Mouse (Mus musculus) adrenal gland, postnatal 36 days (tissue): Measurements from ENCODE around the gene Pard3b. TPM values are rescaled to one million over a fixed set of nuclear protein-coding genes. Genes with fewer than 3 reads are reported as not detected.

Experiments
- DNase-seq, 2 experiments: peaks; one replicate each; pipeline ENCODE4 v3.0.0; 2021; ENCODE audit warnings: mixed read lengths in 1 of 2
- total RNA-seq, 2 experiments: library from RNA; stranded (reverse); gene quantifications; 2 replicates each; pipeline ENCODE4 v1.2.3; 2021

Pard3b gene
- total RNA-seq, 2 experiments from 2014 or later: 14.8 to 17.4 TPM

DNA sequence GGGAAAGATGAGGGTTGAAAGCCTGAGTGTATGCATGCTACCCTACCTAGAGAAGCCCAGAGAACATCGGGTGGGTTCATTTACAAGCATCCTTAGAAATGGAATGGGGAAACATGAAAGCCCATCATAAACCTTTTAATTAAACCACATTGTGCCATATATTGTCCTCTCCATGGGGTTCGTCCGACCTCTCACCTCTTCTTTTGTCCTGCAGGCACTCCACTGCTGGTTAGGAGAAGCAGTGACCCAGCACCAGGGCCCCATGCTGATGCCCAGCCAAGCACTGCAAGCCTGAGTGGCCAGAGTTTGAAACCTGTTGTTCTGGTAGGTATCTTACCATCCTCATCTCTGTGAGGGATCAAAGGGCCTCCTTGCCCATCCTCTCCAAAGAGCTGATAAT is 437.5 kb downstream of the Pard3b start:
- no peak for DNase-seq

DNA sequence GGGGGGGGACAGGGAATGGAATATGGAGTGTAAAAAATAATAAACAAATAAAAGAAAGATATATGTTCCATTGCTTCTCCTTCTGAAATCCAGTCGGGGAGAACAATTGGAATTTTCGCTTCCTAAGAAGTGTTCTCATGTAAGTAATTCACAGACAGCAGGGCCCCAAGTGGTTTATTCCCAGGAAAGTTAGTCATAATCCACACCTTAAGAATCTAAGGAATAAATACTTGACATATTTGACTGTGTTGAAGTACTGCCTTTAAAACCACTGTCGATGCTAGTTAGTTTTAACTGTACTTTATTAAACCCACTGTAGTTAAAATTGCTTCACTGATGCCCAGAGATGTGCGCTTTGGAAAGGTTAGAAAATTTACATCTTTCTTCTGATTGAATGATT is 442.5 kb downstream of the Pard3b start:
- DNase-seq: no peak

DNA sequence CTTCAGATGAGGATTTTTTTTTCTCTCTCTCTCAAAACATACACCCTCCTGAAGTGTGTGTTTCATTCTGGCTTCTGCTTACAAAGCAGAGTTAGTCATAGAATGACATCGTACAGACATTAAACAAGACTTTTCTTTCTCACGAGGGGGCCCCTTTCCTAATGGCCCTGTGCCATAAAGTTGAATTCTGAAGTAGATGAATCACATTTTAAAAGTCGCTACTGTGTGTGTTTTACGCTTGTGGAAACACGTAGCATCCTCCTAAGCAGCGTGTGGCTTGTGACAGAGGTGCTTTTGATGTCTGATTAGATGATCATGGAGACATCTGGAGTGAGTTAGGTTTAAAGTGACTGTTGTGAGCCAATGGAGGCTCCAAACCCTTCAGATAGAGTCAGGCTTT is 447.4 kb downstream of the Pard3b start:
- no peak for DNase-seq

DNA sequence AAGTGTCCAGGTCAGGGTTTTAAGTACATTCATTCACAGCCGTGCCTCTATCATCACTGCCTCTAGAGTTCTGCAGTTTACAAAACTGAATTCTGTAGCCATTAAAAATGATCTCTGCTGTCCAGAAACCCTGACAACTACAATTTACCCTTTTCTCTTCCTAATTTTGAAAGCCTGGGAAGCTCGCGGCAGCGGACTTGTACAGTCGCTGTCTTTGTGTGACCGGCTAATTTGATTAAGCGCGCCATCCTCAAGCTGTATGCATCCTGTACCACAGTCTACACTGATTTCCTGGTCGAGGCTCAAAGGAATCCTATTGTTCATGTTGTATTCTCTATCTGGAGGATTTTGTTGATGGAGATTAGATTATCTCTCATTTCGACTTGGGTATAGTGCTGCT is 448.8 kb downstream of the Pard3b start:
- no peak for DNase-seq

DNA sequence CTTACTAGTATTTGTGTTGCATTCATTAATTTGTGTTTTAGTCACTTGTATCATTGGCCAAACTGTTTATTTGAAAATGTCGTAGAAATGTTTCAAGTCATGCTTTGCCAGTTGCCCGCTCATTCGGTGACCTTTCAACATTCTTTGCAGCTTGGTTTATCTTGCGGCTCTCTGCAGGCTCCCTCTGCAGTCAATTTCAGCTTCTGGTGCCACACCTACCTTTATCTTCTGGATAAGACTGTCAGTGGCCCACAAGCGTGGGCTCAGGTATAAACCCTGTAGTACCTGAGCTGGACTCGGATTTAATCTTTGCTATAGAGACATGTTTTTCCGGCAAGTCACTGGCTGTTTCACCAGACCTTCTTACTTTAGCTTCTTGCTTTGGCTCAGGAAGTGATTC is 456.3 kb downstream of the Pard3b start:
- no peak for DNase-seq

DNA sequence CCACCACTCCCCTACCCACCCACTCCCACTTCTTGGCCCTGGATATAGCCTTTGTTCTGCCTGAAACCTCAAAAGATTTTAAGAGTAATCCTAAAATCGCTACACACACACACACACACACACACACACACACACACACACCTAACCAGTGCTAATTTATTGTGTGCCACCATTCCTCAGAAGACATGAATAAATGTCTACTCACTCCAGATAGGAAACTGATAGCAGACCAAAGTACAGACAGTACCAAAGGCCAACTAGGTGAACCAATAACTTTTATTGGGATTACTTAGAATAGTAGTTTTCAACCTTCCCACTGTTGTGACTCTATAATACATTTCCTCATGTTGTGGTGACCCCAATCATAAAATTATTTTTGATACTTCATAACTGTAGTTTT is 483.8 kb downstream of the Pard3b start:
- no peak for DNase-seq

DNA sequence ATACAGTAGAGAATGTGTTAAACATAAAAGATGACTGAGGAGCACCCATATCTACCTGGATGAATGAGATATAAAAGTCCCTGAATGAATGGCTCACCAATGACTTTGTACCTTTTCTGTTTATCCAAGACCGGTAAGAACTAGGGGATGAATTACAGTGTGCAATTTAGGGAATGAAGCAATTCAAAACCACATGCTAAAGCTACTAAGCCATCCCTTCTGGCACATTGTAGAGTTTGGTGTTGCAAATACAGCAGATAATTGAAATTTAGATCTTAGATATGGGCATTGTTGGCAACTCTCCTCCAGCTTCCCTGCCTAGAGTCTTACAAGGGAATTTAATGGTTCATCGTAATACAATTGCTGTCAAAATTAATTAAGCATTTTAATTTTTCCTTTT is 490.6 kb downstream of the Pard3b start:
- no peak for DNase-seq

DNA sequence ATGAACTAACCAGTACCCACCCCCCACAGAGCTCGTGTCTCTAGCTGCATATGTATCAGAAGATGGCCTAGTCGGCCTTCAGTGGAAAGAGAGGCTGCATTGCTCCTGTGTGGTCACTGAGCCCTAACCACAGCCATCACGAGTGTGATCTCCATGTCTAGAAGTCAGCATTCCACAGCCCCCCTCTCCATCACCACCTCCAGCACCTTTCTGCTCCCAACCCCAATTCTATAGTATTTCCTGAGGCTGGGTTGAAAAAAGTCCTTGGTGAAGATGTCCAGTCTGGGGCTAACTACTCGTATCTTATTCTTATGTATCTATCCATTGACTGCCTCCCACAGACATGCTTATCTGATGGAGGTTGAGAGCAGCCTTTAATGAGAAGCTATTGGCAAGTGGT is 509.5 kb downstream of the Pard3b start:
- no peak for DNase-seq

DNA sequence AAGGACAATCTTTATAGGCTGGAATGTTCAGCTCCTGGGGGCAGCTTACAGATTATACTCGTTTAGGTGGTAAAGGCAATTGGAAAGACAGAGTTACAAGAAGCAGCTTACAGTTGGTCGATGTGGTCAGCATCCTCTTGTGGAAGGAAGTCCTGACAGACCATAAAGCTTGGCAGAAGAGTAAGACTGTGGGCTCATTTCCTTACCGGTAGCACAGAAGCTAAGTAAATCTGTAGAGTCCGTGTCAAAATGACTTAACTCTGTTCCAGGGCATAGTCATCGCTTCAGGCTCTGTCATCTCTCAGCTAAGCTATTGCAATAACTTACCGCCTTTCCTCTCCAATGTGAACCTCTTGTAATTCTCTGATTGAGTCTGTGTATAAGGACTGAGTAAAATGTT is 510.2 kb downstream of the Pard3b start:
- DNase-seq: no peak

DNA sequence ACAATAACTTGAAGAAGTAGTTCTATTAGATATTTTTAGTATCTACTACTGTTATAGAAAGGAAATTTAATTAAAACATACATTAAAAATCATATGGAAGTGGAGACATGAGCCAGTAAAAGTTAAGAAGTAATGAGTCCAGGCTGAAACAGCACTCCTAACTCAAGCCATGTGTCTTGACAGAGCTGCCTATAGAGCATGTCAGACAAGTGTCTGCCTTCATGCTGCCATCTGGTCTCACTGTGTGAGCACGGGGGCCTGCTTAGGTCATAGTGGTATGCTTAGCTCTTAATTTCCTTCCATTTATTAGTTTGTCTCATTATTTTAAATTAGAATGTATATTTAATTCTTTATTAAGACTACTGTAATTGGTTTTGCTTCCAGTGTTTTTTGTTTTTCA is 517.3 kb downstream of the Pard3b start:
- no peak for DNase-seq

DNA sequence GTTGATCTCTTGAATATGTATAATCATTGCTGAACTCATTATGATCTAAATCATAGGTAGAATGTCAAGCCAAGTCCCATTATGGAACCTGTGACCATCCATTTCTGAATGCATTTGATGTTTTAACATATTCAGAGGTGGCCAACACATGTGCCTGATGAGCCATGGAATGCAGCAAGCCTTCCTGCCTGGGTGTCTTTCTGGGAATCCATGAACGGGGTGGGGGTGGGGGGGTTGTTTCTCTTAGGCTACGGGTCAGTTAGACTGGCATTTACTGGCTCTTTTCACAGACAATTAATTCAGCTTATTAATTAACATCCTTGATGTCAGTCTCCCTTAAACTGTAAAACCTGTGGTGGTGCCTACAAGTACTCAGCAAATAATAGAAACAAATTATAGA is 521.0 kb downstream of the Pard3b start:
- DNase-seq: no peak

DNA sequence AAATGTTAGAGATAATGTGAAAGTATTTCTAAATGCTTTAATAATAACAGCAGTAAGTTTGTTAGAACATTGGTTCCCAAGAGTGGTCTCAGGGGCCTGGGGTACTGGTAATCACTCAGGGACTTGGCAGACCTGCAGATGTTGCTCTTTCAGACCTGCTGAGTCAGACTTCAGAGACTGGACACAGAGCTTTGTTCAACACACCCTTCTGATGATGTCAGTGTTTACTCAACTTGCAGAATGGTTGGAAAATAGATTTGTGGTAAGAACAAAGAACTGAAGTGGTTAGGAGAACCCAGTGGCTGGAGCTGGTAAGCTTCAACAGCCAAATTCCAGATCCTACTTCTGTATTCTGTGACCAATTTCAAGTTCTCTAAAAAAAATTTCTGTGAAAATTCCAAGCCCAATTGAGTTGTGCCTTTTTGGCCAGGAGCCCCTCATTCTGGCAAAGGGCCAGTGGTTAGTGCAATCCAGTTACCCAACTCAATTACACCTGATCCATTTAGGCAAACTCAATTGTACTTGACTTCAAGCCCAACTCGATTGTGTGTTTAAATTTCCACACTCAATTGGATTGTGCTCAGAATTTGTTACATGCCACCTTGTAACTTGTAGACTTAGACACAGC is 536.5 kb downstream of the Pard3b start:
- DNase-seq: peak in 1 of 2 experiments; percentile 7

DNA sequence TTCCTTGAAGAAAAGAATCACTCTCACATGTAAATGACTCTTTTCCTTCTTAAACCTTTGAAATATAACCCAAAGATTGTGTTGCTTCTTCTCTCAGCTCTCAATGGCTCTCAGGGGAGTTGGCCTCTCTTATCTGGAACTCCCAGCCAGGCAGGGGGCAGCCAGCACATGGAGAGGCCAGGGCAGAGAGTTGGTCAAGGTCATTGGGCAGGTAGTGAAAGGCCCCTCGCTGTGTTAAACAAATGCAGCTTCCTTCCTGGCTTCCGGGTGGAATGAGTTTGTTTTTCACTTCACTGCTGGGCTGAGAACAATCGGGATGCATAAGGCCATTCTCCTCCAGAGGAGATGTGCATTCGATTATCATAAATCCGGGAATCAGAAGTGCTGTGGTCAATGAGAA is 543.0 kb downstream of the Pard3b start:
- DNase-seq: peak; percentile 12 to 15

DNA sequence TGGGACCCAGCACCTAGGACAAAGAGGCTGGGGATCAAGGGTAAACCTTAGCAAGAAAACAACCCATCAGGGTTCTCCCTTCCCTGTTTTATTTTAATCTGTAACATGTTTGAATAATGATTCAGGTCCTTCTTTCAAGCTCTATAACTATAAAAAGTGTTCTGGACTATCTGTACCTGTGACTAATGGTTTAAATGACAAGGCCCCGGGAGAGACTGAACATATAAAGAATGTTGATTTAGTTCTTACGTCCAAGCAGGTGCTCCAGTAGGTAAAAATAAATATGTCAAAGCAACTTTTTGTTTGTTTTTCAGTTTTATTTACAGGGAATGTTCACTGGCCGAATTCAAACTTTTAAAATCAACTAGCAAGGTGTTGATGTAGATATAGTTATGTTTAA is 544.0 kb downstream of the Pard3b start:
- no peak for DNase-seq

DNA sequence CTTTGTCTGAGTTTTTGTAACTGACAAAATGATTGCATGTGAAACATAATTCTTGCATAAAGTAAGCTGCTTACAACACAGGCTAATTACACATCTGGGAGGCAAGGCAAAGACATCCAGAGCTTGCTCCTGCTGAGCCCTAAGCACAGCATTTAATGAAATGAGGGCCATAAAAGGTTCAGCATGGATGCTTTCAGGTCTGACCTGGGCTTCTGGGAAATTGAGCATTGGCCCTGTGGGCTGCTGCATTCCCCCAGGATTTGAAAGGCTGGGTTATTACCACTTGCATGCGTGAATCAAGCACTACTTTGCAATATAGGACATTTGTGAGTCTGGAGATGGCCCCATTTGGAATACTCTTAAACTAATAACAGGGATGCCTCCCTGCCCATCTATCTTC is 552.2 kb downstream of the Pard3b start:
- no peak for DNase-seq

DNA sequence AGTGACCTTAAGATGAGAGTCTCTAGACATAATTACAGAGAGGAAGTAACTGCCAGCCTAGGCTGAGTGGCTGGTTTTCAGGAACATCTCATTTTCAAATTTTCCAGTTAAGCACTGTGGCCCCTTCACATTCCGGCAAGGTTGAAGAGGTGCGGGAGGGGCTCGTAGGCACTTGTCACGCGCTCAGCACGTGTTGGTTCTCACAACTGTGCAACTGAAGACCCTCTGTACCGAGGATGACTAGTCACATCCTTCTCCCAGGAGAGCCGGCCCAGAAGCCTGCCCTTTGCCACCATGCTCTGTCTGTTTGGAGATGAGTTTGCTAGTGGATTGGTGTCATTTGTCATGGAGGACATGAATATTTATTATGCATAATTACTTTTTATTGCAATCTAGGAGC is 558.9 kb downstream of the Pard3b start:
- DNase-seq: no peak

DNA sequence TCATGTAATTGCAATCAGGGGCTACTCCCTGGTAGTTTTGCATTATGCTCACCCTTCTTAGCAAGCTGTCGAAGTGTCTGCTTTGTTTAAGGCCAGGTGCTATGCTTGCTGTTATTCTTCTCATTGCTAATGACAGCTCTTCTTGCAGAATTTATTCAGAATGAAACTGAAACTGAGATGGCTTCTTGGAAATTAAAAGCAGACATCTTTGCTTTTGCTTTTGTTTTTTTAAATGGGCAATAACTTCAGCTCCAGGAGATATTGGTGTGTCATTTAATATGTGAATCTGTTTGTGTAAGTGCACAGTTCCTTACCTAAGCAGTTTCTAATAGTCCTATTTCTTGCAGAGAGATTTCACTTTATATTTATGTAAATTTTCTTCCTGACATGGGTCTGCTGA is 562.3 kb downstream of the Pard3b start:
- DNase-seq: no peak

DNA sequence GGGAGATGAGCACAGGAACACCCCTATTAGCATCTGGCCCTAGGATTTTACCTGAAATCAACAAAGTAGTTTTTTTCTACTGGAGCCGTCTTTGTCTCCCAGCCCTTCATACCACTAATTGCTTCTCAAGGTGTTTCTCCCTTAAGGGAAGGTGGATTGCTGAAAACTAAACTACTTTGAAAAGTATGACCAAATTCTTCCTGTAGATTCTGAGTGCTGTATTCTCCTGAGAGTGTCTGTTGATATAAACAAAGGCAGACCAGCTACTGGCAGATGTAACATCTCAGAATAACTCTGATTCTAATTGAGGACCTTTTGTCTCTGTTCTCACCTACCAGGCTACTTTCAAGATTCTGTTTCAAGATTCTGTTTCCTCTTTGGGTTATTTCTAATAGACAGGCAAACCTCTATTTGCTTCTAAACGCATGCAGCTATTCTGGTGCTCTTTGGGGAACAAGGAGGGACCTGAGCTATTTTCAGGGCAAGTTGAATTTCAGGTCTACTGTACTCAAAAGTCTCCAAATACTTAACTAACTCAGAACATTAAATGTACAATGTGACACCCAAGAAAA is 563.1 kb downstream of the Pard3b start:
- DNase-seq: no peak

DNA sequence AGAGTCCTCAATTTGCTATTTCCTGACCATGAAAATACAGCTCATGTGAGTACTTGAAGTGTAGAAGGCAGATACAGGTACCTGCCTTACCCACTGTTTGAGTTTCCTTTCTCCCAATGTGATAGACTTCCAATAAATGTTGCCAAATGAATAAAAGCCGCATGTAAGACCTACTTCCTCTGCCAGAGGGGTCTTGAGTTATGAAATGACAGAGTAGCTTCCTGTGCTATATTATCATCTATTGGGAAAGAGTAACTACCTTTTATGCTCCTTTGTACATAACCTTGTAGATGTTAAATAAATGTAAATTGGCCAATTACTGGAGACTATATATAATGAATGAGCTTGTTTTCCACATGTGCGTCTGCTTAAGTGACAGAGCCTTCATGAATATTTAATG is 574.7 kb downstream of the Pard3b start:
- DNase-seq: no peak

DNA sequence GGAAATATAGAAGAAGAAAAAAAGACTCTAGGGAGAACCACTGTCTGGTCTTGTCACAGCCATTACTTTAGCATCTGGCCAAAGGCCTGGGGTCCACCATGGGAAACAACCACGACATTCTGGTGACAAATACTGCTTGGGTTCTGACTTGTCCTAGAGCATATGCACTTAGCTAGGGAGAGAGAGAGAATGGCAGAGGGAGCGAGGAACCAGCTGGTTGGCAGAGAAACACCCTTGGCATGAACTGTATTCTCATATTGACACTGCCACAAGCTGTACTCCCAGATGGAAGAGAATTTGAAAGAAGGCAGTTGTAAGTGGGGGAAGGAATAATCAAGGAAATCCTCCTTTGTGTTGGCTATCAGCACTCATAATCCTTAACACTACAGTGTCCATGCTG is 577.2 kb downstream of the Pard3b start:
- DNase-seq: no peak

DNA sequence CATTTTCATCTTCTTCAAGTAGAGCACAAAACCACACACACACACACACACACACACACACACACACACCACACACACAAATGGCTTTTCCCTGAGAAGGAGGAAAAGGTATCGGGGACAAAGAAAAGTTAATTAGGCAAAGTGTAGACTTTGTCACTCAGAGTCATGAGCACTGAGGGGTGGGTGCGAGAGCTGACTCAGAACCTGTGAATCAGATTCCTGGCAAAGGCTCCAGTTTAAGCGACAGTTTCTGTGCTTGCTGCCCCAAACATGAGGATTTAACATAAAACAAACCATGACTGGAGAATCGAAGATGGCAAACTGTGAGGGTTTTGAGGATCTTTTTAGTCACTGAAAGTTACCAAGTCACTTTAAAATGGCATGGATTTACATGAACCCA is 577.9 kb downstream of the Pard3b start:
- DNase-seq: peak in 1 of 2 experiments; percentile 1

DNA sequence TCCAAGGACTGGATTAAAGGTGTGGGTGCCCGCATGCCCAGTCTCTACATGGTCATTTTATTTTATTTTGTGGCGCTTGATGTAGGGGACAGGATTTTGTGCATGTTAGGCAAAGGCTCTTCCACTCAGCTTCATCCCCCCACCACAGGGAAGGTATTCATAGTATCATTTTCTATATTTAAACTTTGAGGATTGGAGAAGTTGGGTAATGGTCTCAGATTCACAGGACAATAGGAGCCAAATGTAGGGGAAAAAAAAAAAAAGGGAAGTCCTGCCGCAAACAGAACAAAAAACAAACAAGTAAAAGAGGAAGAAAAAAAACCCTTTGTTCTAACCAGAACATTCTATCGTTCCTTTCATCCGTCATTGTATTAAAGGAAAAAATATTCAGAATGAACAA is 590.5 kb downstream of the Pard3b start:
- DNase-seq: no peak

DNA sequence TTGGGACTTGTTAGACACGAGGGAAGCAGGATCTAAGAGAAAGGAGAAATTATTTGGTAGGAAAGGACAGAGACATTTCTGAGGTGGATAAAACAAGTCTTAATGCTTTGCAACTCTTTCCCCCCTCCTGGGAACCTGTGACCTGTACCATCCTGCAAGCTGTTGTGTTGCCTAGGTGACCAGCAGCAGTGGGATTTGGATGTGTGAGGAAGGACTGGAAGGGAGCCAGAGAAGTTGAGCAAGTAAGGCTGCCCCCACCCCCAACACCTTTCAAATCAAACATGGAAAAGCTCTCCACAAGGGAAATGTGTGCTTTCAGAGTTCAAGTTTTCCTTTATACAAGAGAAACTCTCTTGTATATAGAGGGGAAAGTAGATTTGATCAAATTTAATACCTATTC is 595.4 kb downstream of the Pard3b start:
- DNase-seq: no peak

DNA sequence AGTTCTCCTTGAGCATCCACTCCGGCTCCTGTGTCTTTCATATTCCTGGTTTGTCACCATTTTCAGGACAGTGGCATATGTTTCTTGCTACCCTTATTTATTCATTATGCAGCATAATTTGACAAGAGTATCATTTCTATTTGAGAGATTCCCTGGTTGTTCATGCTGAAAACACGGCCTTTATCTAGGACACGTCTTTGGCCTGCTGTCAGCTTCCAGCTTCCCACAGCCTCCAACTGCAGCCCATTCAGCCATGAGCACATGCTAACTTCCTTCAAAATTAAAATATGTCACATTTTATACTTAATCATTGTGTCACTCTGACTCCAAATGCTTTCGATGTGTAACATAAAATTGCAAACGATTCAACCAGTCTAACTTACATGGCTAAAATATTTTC is 596.5 kb downstream of the Pard3b start:
- DNase-seq: no peak
